Mouse (Mus musculus) midbrain, postnatal 0 days (tissue): ENCODE data around the gene 1700037C18Rik. TPM values are rescaled to one million over a fixed set of nuclear protein-coding genes. Genes with fewer than 3 reads are reported as not detected.

ENCODE experiments used
- ATAC-seq: fragments of 200-750 bp; cut with Nextera tagmentation; 2 replicates; pipeline ENCODE4 v1.8.0; 2017; ENCODE audit warnings: moderate number of reproducible peaks, mild to moderate bottlenecking, moderate TSS enrichment, moderate library complexity; ENCODE audit not compliant: low FRiP score
- DNase-seq: peaks from one replicate; pipeline ENCODE4 v3.0.0-alpha.2; 2015; ENCODE audit warnings: low spot score
- H3K27ac ChIP-seq: fragments of 300-500 bp; sonication (generic); 2 replicates; pipeline ENCODE4 v1.5.1; 2014; ENCODE audit warnings: low read depth, mild to moderate bottlenecking, low read length, mixed read lengths
- H3K27me3 ChIP-seq: fragments of 300-500 bp; sonication (generic); 2 replicates; pipeline ENCODE4 v1.6.1; 2014; ENCODE audit warnings: low read length, control low read depth, mixed read lengths; ENCODE audit not compliant: insufficient read depth
- H3K36me3 ChIP-seq: fragments of 300-500 bp; sonication (generic); 2 replicates; pipeline ENCODE4 v1.6.1; 2014; ENCODE audit warnings: low read length, control low read depth, mixed read lengths; ENCODE audit not compliant: insufficient read depth
- H3K4me1 ChIP-seq: fragments of 300-500 bp; sonication (generic); 2 replicates; pipeline ENCODE4 v1.6.1; 2014; ENCODE audit warnings: mild to moderate bottlenecking, control low read depth, antibody characterized with exemption, low read length, mixed read lengths; ENCODE audit not compliant: insufficient read depth
- H3K4me2 ChIP-seq: fragments of 300-500 bp; sonication (generic); 2 replicates; pipeline ENCODE4 v1.6.1; 2014; ENCODE audit warnings: low read depth, mild to moderate bottlenecking, low read length, mixed read lengths; ENCODE audit not compliant: poor library complexity, severe bottlenecking
- H3K4me3 ChIP-seq: fragments of 300-500 bp; sonication (generic); 2 replicates; pipeline ENCODE4 v1.5.1; 2014; ENCODE audit warnings: low read depth, mild to moderate bottlenecking, low read length, moderate library complexity
- H3K9ac ChIP-seq: fragments of 300-500 bp; sonication (generic); replicated peaks from 2 replicates; pipeline ENCODE4 v1.6.1; 2014; ENCODE audit warnings: mild to moderate bottlenecking, low read length, moderate library complexity, mixed read lengths; ENCODE audit not compliant: poor library complexity, severe bottlenecking
- H3K9me3 ChIP-seq: fragments of 300-500 bp; sonication (generic); 2 replicates; pipeline ENCODE4 v1.6.1; 2016; ENCODE audit warnings: low read length, control low read depth
- CTCF ChIP-seq: IDR thresholded peaks from 2 replicates; pipeline ENCODE4 v1.5.1; 2016; ENCODE audit warnings: antibody characterized with exemption, mild to moderate bottlenecking
- WGBS: fragments of 180-500 bp; shearing (Covaris S2); extraction: QIAGEN DNeasy Blood & Tissue Kit; methylation state at CpG from one replicate; pipeline ENCODE4 v1.1.7; 2014; 5-methylcytosine and 5-hydroxymethylcytosine counted together
- polyA plus RNA-seq: library from polyadenylated mRNA; unstranded; fragments of >200 nt; fragmentation: Nextera tagmentation; extraction: Ambion mirVana; gene quantifications from 2 replicates; pipeline ENCODE4 v1.2.1, GENCODE M21; 2015
- total RNA-seq: library from RNA; depleted of rRNA; stranded (reverse); fragments of >200 nt; gene quantifications from 2 replicates; pipeline ENCODE4 v1.2.3, GENCODE M21; 2014

The 1700037C18Rik gene
- total and polyA plus RNA-seq, 2 experiments from 2014 or later: 8.9 to 13.4 TPM

DNA sequence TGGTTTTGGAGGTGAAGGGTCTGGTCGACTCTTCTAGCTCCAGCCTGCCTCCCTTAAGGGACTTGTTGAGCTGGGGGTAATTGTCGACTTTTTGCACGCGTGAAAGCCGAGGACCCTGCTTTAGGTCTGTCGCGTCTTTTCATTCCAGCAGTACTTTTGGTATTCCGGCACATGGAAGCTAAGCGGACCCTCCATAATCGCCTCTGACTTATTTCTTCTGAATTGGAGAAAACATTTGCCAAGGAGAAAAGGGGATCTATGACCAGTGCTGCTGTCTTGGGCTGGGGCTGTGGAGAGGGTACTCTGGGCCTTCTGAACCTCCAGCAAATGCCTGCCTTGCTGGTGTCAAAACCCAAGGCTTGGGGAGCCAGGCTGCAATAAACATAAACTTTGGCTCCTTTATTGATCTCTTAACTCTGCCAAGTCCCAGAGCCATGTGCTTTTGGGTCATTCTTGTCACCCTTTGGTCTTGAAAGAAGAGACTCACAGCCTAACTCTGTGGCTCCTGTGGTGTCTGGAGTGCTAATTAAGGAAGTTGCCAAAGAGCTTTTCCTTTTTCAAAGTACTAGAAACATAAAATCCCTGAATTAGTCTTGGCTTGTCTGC lies 23.3 kb downstream of the 1700037C18Rik start:
- peak overlapping the region; percentile 73 for H3K4me2 ChIP-seq
- ATAC-seq: peak; percentile 8
- H3K4me1 ChIP-seq: peaks cover 8% of the 10 kb centered on the region; the same call in 1 of the 2 replicates
- H3K27me3 ChIP-seq: no peaks in the 10 kb centered on the region
- no peaks in the 10 kb centered on the region for H3K9me3 ChIP-seq
- TF ChIP-seq CTCF: no peak
- WGBS: 3% methylated on average over 10 of the region's 10 CpGs
- DNase-seq: peak; percentile 19
- peak overlapping the region; percentile 92 for H3K27ac ChIP-seq
- H3K9ac ChIP-seq: peak overlapping the region; percentile 93
- H3K36me3 ChIP-seq: peaks cover 2% of the 10 kb centered on the region; the same call in 1 of the 2 replicates
- H3K4me3 ChIP-seq: peak overlapping the region; percentile 99

GRCm38 (mm10) chr16:3884201-3885064 lies 24.1 kb downstream of the 1700037C18Rik start, which contains the start of the genes Zfp597 and Gm20695:
Gene Zfp597, minus strand, starts transcription at chr16:3884561.
Gene Gm20695, plus strand, starts transcription at chr16:3884648.
- Histone ChIP-seq H3K36me3 (peaks cover 4% of the 10 kb centered on the region; the same call in 1 of the 2 replicates), H3K27me3 (no peaks in the 10 kb centered on the region), H3K4me2 (peak within 1 kb of the TSS; percentile 73), H3K4me1 (peaks cover 8% of the 10 kb centered on the region; the same call in 1 of the 2 replicates), H3K27ac (peak within 1 kb of the TSS; percentile 92), H3K4me3 (peak within 1 kb of the TSS; percentile 99), H3K9me3 (no peaks in the 10 kb centered on the region), H3K9ac (peak within 1 kb of the TSS; percentile 93)
- DNase-seq: peak; percentile 96
- WGBS: under 1% methylated on average over 78 of the region's 88 CpGs
- TF ChIP-seq CTCF: peak; percentile 50
- ATAC-seq: peak; percentile 98

- Histone ChIP-seq H3K4me2 (no peak overlapping the region), H3K27me3 (no peaks in the 10 kb centered on the region), H3K27ac (no peak overlapping the region), H3K4me1 (peaks cover 4% of the 10 kb centered on the region; the same call in 1 of the 2 replicates), H3K9ac (no peak overlapping the region), H3K36me3 (peaks cover 2% of the 10 kb centered on the region; the same call in 1 of the 2 replicates), H3K4me3 (no peak overlapping the region), H3K9me3 (no peaks in the 10 kb centered on the region)
- ATAC-seq (no peak), DNase-seq (no peak)
- WGBS: 98% methylated on average over 4 of the region's 4 CpGs
- TF ChIP-seq CTCF: no peak
Measured at GRCm38 (mm10) chr16:3876346-3876745, 32.1 kb downstream of the 1700037C18Rik start.

GRCm38 (mm10) chr16:3872216-3873047 lies 36.1 kb downstream of the 1700037C18Rik start, which contains the start of gene Naa60:
Gene Naa60, plus strand, starts transcription at chr16:3872375.
- H3K4me3 ChIP-seq: peak within 1 kb of the TSS; percentile 58
- H3K27me3 ChIP-seq: no peaks in the 10 kb centered on the region
- H3K36me3 ChIP-seq: peaks cover 4% of the 10 kb centered on the region; the same call in 1 of the 2 replicates
- H3K4me1 ChIP-seq: peaks cover 4% of the 10 kb centered on the region; the same call in 1 of the 2 replicates
- peak within 1 kb of the TSS; percentile 73 for H3K27ac ChIP-seq
- H3K9me3 ChIP-seq: no peaks in the 10 kb centered on the region
- TF ChIP-seq CTCF: no peak
- peak within 1 kb of the TSS; percentile 90 for H3K4me2 ChIP-seq
- peak; percentile 98 for ATAC-seq
- peak; percentile 96 for DNase-seq
- 4% methylated on average over 47 of the region's 47 CpGs for WGBS
- peak within 1 kb of the TSS; percentile 66 for H3K9ac ChIP-seq

DNA sequence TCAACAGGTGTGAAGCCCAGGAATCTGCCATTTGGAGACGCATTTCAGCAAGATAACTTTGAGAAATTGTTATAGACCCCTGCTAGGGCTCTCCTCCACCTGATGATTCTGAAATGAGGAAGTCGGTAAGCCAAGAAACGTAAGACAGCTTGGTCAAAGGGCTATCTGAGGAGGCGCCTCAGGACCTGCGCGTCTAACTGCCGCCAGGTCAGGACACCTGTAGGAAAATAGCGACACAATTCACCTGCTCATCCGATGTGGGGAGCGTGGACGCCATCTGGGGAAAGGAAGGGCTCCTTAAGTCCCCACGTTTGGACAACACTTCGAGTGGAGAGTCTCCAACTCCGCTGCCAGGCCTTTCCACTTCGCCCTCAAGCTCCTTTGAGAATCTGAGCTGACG lies 36.7 kb downstream of the 1700037C18Rik start:
- peaks cover 8% of the 10 kb centered on the region; the same call in 1 of the 2 replicates for H3K36me3 ChIP-seq
- ATAC-seq (no peak; the same call in 1 of the 2 replicates), DNase-seq (no peak)
- H3K9ac ChIP-seq: peak overlapping the region; percentile 66
- no peaks in the 10 kb centered on the region for H3K9me3 ChIP-seq
- peaks cover 4% of the 10 kb centered on the region; the same call in 1 of the 2 replicates for H3K4me1 ChIP-seq
- no peak for TF ChIP-seq CTCF
- H3K4me2 ChIP-seq: peak overlapping the region; percentile 90
- under 1% methylated on average over 16 of the region's 16 CpGs for WGBS
- no peaks in the 10 kb centered on the region for H3K27me3 ChIP-seq
- 0 out of 2 replicates have a peak overlapping the region, but pooled peaks have one; percentile 38 for H3K27ac ChIP-seq
- peak overlapping the region; percentile 58 for H3K4me3 ChIP-seq
